In genomic region chr11:70688372-70688771, GRCm38 (mm10) we compare ENCODE assay signal across 8 mouse cellular contexts. TPM values are rescaled to one million over a fixed set of nuclear protein-coding genes. Genes with fewer than 3 reads are reported as not detected.
DNase-seq lines count a peak whose midpoint lies in the region; ATAC-seq and TF ChIP-seq lines count a peak whose summit lies in the region.

No protein-coding gene starts in this region.

- TF ChIP-seq POLR2A in cortical plate, adult 2 months (IDR thresholded peaks at IDR 0.05; ENCODE audit: extremely low read depth, insufficient read depth, low read length), result no peak

- peaks cover 7% of the 10 kb centered on the region; the same call in 1 of the 2 replicates for H3K4me1 ChIP-seq in kidney, embryonic 14.5 days (ENCODE audit: control insufficient read depth, insufficient read depth, low read length)
- peaks cover 4% of the 10 kb centered on the region for H3K4me1 ChIP-seq in cortical plate, adult 2 months (ENCODE audit: control insufficient read depth, insufficient read depth, low read length)
- peaks cover 27% of the 10 kb centered on the region for H3K4me1 ChIP-seq in hindbrain, embryonic 15.5 days (replicated peaks)
- H3K4me1 ChIP-seq in midbrain, embryonic 16.5 days (ENCODE audit: control insufficient read depth, insufficient read depth, low read length), result peaks cover 22% of the 10 kb centered on the region

- no peaks in the 10 kb centered on the region for H3K27me3 ChIP-seq in kidney, embryonic 14.5 days (ENCODE audit: control insufficient read depth, insufficient read depth, low read length)
- no peaks in the 10 kb centered on the region for H3K27me3 ChIP-seq in hindbrain, embryonic 15.5 days
- H3K27me3 ChIP-seq in midbrain, embryonic 16.5 days (ENCODE audit: control insufficient read depth, insufficient read depth, low read depth, low read length), result no peaks in the 10 kb centered on the region

- TF ChIP-seq CTCF in cortical plate, adult 2 months (IDR thresholded peaks at IDR 0.05; ENCODE audit: extremely low read depth, insufficient read depth, low read length), result no peak

- peak overlapping the region; percentile 82 for H3K9ac ChIP-seq in kidney, embryonic 14.5 days (ENCODE audit: low read depth, low read length)
- peak overlapping the region; percentile 83 for H3K9ac ChIP-seq in hindbrain, embryonic 15.5 days
- peak overlapping the region; percentile 94 for H3K9ac ChIP-seq in midbrain, embryonic 16.5 days (ENCODE audit: low read depth, low read length)

- no peak for DNase-seq in kidney, postnatal 10 days
- no peak for DNase-seq in right cerebral cortex, adult 2 months (ENCODE audit: low spot score in 2 of 2)
- no peak for DNase-seq in thymus, postnatal 14 days

- 11% methylated on average over 8 of the region's 8 CpGs for WGBS in kidney, embryonic 14.5 days
- 9% methylated on average over 8 of the region's 8 CpGs for WGBS in hindbrain, embryonic 15.5 days
- WGBS in midbrain, embryonic 16.5 days, result 10% methylated on average over 8 of the region's 8 CpGs

- peak overlapping the region; percentile 74 for H3K4me2 ChIP-seq in kidney, embryonic 14.5 days (replicated peaks; ENCODE audit: low read depth, low read length)
- H3K4me2 ChIP-seq in hindbrain, embryonic 15.5 days, result peak overlapping the region; percentile 91
- peak overlapping the region; percentile 90 for H3K4me2 ChIP-seq in midbrain, embryonic 16.5 days (ENCODE audit: low read length)

- H3K36me3 ChIP-seq in kidney, embryonic 14.5 days (ENCODE audit: control insufficient read depth, insufficient read depth, low read length), result peaks cover 22% of the 10 kb centered on the region
- peaks cover 13% of the 10 kb centered on the region; the same call in 1 of the 2 replicates for H3K36me3 ChIP-seq in hindbrain, embryonic 15.5 days
- peaks cover 7% of the 10 kb centered on the region; the same call in 1 of the 2 replicates for H3K36me3 ChIP-seq in midbrain, embryonic 16.5 days (ENCODE audit: control insufficient read depth, insufficient read depth, low read length)

- ATAC-seq in kidney, embryonic 14.5 days (ENCODE audit: low FRiP score, low TSS enrichment), result no peak
- no peak for ATAC-seq in hindbrain, embryonic 15.5 days (ENCODE audit: low FRiP score, low read depth)
- ATAC-seq in midbrain, embryonic 16.5 days, result no peak
- ATAC-seq in inflammation-experienced regulatory T-cells, adult 6 months, result no peak

- H3K27ac ChIP-seq in kidney, embryonic 14.5 days (ENCODE audit: low read depth, low read length), result peak overlapping the region; percentile 81
- H3K27ac ChIP-seq in cortical plate, adult 2 months (ENCODE audit: insufficient read depth, low read length), result peak overlapping the region; percentile 92
- H3K27ac ChIP-seq in hindbrain, embryonic 15.5 days (replicated peaks), result peak overlapping the region; percentile 87
- H3K27ac ChIP-seq in midbrain, embryonic 16.5 days (ENCODE audit: low read length), result peak overlapping the region; percentile 85

- H3K9me3 ChIP-seq in kidney, embryonic 14.5 days (ENCODE audit: control insufficient read depth, low read length), result no peaks in the 10 kb centered on the region
- H3K9me3 ChIP-seq in hindbrain, embryonic 15.5 days, result no peaks in the 10 kb centered on the region
- H3K9me3 ChIP-seq in midbrain, embryonic 16.5 days (replicated peaks; ENCODE audit: control insufficient read depth, low read length, poor library complexity, severe bottlenecking), result no peaks in the 10 kb centered on the region

- H3K4me3 ChIP-seq in kidney, embryonic 14.5 days (ENCODE audit: low read length), result peak overlapping the region; percentile 83
- H3K4me3 ChIP-seq in cortical plate, adult 2 months (ENCODE audit: insufficient read depth, low read length), result peak overlapping the region; percentile 87
- peak overlapping the region; percentile 94 for H3K4me3 ChIP-seq in hindbrain, embryonic 15.5 days
- H3K4me3 ChIP-seq in midbrain, embryonic 16.5 days (ENCODE audit: low read depth, low read length), result peak overlapping the region; percentile 82

RNA-seq across cellular contexts. Expression of gene Camta2, which starts 0.5 kb away (rescaled TPM):
- polyA plus RNA-seq in kidney, embryonic 14.5 days (2014; fragmentation: Nextera tagmentation; extraction: Ambion mirVana), result 10.8 and 16.1 TPM in 2 replicates
- 126 and 138 TPM in 2 replicates for polyA plus RNA-seq in cortical plate, adult 2 months (2012; rRNA removed)
- 23.4 and 27.5 TPM in 2 replicates for polyA plus RNA-seq in hindbrain, embryonic 15.5 days (2015; fragmentation: Nextera tagmentation; extraction: Ambion mirVana)
- 22.1 and 22.4 TPM in 2 replicates for polyA plus RNA-seq in midbrain, embryonic 16.5 days (2015; fragmentation: Nextera tagmentation; extraction: Ambion mirVana)
- polyA plus RNA-seq in inflammation-experienced regulatory T-cells, adult 6 months (2017; shearing (Covaris generic)), result 10 to 100 TPM; 11.5 to 17.1 (median 12.8) TPM

RNA-seq across cellular contexts. Expression of gene Inca1, which starts 11.6 kb away (rescaled TPM):
- polyA plus RNA-seq in kidney, embryonic 14.5 days (2014; fragmentation: Nextera tagmentation; extraction: Ambion mirVana), result 1.3 and 2.1 TPM in 2 replicates
- polyA plus RNA-seq in cortical plate, adult 2 months (2012; rRNA removed), result 4.8 and 5.2 TPM in 2 replicates
- polyA plus RNA-seq in hindbrain, embryonic 15.5 days (2015; fragmentation: Nextera tagmentation; extraction: Ambion mirVana), result 1.8 and 1.9 TPM in 2 replicates
- 1.2 and 1.5 TPM in 2 replicates for polyA plus RNA-seq in midbrain, embryonic 16.5 days (2015; fragmentation: Nextera tagmentation; extraction: Ambion mirVana)
- 1 to 10 TPM in 1 of 3 experiments, under 1 TPM in 1, not detected in 1; 0.44 to 1.0 TPM for polyA plus RNA-seq in inflammation-experienced regulatory T-cells, adult 6 months (2017; shearing (Covaris generic))

RNA-seq across cellular contexts. Expression of gene Kif1c, which starts 12.0 kb away (rescaled TPM):
- polyA plus RNA-seq in kidney, embryonic 14.5 days (2014; fragmentation: Nextera tagmentation; extraction: Ambion mirVana), result 10.0 and 15.6 TPM in 2 replicates
- polyA plus RNA-seq in cortical plate, adult 2 months (2012; rRNA removed), result 51.2 and 53.7 TPM in 2 replicates
- polyA plus RNA-seq in hindbrain, embryonic 15.5 days (2015; fragmentation: Nextera tagmentation; extraction: Ambion mirVana), result 1.7 and 1.9 TPM in 2 replicates
- polyA plus RNA-seq in midbrain, embryonic 16.5 days (2015; fragmentation: Nextera tagmentation; extraction: Ambion mirVana), result 1.3 and 1.5 TPM in 2 replicates
- polyA plus RNA-seq in inflammation-experienced regulatory T-cells, adult 6 months (2017; shearing (Covaris generic)), result 1 to 10 TPM in 2 of 3 experiments, under 1 TPM in 1; 0.99 to 2.0 (median 1.3) TPM

RNA-seq across cellular contexts. Expression of gene Spag7, which starts 19.2 kb away (rescaled TPM):
- 177 and 230 TPM in 2 replicates for polyA plus RNA-seq in kidney, embryonic 14.5 days (2014; fragmentation: Nextera tagmentation; extraction: Ambion mirVana)
- polyA plus RNA-seq in cortical plate, adult 2 months (2012; rRNA removed), result 74.5 and 81.9 TPM in 2 replicates
- polyA plus RNA-seq in hindbrain, embryonic 15.5 days (2015; fragmentation: Nextera tagmentation; extraction: Ambion mirVana), result 152 and 164 TPM in 2 replicates
- polyA plus RNA-seq in midbrain, embryonic 16.5 days (2015; fragmentation: Nextera tagmentation; extraction: Ambion mirVana), result 151 and 157 TPM in 2 replicates
- 100 to 1,000 TPM; 131 to 155 (median 137) TPM for polyA plus RNA-seq in inflammation-experienced regulatory T-cells, adult 6 months (2017; shearing (Covaris generic))

RNA-seq across cellular contexts. Expression of gene Eno3, which starts 31.4 kb away (rescaled TPM):
- polyA plus RNA-seq in kidney, embryonic 14.5 days (2014; fragmentation: Nextera tagmentation; extraction: Ambion mirVana), result 22.4 and 26.8 TPM in 2 replicates
- polyA plus RNA-seq in cortical plate, adult 2 months (2012; rRNA removed), result 26.4 and 26.6 TPM in 2 replicates
- 6.7 and 8.7 TPM in 2 replicates for polyA plus RNA-seq in hindbrain, embryonic 15.5 days (2015; fragmentation: Nextera tagmentation; extraction: Ambion mirVana)
- polyA plus RNA-seq in midbrain, embryonic 16.5 days (2015; fragmentation: Nextera tagmentation; extraction: Ambion mirVana), result 6.0 and 8.1 TPM in 2 replicates
- 10 to 100 TPM in 2 of 3 experiments, 1 to 10 TPM in 1; 6.2 to 27.4 (median 21.7) TPM for polyA plus RNA-seq in inflammation-experienced regulatory T-cells, adult 6 months (2017; shearing (Covaris generic))
